Mouse (Mus musculus): ENCODE results near the gene Gas2l1. TPM values are rescaled to one million over a fixed set of nuclear protein-coding genes. Genes with fewer than 3 reads are reported as not detected.

The Gas2l1 gene
- polyA plus RNA-seq, 1 experiment from 2014 or later: 26.0 TPM

- H3K4me2 ChIP-seq: no peak overlapping the region
- H3K9ac ChIP-seq (replicated peaks): no peak overlapping the region
- WGBS: 89% methylated on average over 8 of the region's 8 CpGs
- no peak overlapping the region for H3K27ac ChIP-seq (replicated peaks)
- H3K4me3 ChIP-seq (replicated peaks): no peak overlapping the region
- H3K27me3 ChIP-seq (replicated peaks): no peaks in the 10 kb centered on the region
- no peaks in the 10 kb centered on the region for H3K9me3 ChIP-seq (replicated peaks)
- no peaks in the 10 kb centered on the region for H3K4me1 ChIP-seq
- H3K36me3 ChIP-seq: peaks cover 96% of the 10 kb centered on the region
- no peak for ATAC-seq (ENCODE audit: low FRiP score)
Measured at GRCm38 (mm10) chr11:5037146-5037854, 27.8 kb downstream of the Gas2l1 start.

GRCm38 (mm10) chr11:5035421-5035820 is 29.7 kb downstream of the Gas2l1 start:
- Histone ChIP-seq H3K9ac (replicated peaks) (no peak overlapping the region), H3K27me3 (replicated peaks) (no peaks in the 10 kb centered on the region), H3K4me2 (no peak overlapping the region), H3K36me3 (peaks cover 96% of the 10 kb centered on the region), H3K4me1 (no peaks in the 10 kb centered on the region), H3K4me3 (replicated peaks) (no peak overlapping the region), H3K9me3 (replicated peaks) (no peaks in the 10 kb centered on the region), H3K27ac (replicated peaks) (no peak overlapping the region)
- no peak for ATAC-seq (ENCODE audit: low FRiP score)
- WGBS: 79% methylated on average over 4 of the region's 4 CpGs

GRCm38 (mm10) chr11:5033136-5033535 is 32.0 kb downstream of the Gas2l1 start:
- Histone ChIP-seq H3K9me3 (replicated peaks) (no peaks in the 10 kb centered on the region), H3K9ac (replicated peaks) (no peak overlapping the region), H3K4me1 (no peaks in the 10 kb centered on the region), H3K27ac (replicated peaks) (no peak overlapping the region), H3K4me3 (replicated peaks) (no peak overlapping the region), H3K27me3 (replicated peaks) (no peaks in the 10 kb centered on the region), H3K36me3 (peaks cover 96% of the 10 kb centered on the region), H3K4me2 (no peak overlapping the region)
- no peak for ATAC-seq (ENCODE audit: low FRiP score)
- WGBS: 89% methylated on average over 3 of the region's 3 CpGs

- peaks cover 96% of the 10 kb centered on the region for H3K36me3 ChIP-seq
- H3K4me3 ChIP-seq (replicated peaks): no peak overlapping the region
- H3K27me3 ChIP-seq (replicated peaks): no peaks in the 10 kb centered on the region
- H3K4me1 ChIP-seq: no peaks in the 10 kb centered on the region
- ATAC-seq (ENCODE audit: low FRiP score): no peak
- WGBS: 93% methylated on average over 10 of the region's 10 CpGs
- H3K9ac ChIP-seq (replicated peaks): no peak overlapping the region
- no peaks in the 10 kb centered on the region for H3K9me3 ChIP-seq (replicated peaks)
- no peak overlapping the region for H3K27ac ChIP-seq (replicated peaks)
- no peak overlapping the region for H3K4me2 ChIP-seq
Measured at GRCm38 (mm10) chr11:5032706-5033105, 32.4 kb downstream of the Gas2l1 start.

- H3K27ac ChIP-seq (replicated peaks): no peak overlapping the region
- no peaks in the 10 kb centered on the region for H3K4me1 ChIP-seq
- H3K4me2 ChIP-seq: no peak overlapping the region
- H3K27me3 ChIP-seq (replicated peaks): no peaks in the 10 kb centered on the region
- H3K9me3 ChIP-seq (replicated peaks): no peaks in the 10 kb centered on the region
- H3K4me3 ChIP-seq (replicated peaks): no peak overlapping the region
- no peak for ATAC-seq (ENCODE audit: low FRiP score)
- H3K36me3 ChIP-seq: peaks cover 95% of the 10 kb centered on the region
- no peak overlapping the region for H3K9ac ChIP-seq (replicated peaks)
- WGBS: 93% methylated on average over 7 of the region's 7 CpGs
Measured at GRCm38 (mm10) chr11:5028228-5028627, 36.9 kb downstream of the Gas2l1 start.

- peaks cover 83% of the 10 kb centered on the region for H3K36me3 ChIP-seq
- no peak overlapping the region for H3K27ac ChIP-seq (replicated peaks)
- WGBS: 97% methylated on average over 1 of the region's 1 CpGs
- H3K4me1 ChIP-seq: no peaks in the 10 kb centered on the region
- no peaks in the 10 kb centered on the region for H3K9me3 ChIP-seq (replicated peaks)
- no peaks in the 10 kb centered on the region for H3K27me3 ChIP-seq (replicated peaks)
- no peak overlapping the region for H3K4me2 ChIP-seq
- no peak overlapping the region for H3K9ac ChIP-seq (replicated peaks)
- no peak for ATAC-seq (ENCODE audit: low FRiP score)
- no peak overlapping the region for H3K4me3 ChIP-seq (replicated peaks)
Measured at GRCm38 (mm10) chr11:5025108-5025507, 40.0 kb downstream of the Gas2l1 start.

GRCm38 (mm10) chr11:5017506-5017905 is 47.6 kb downstream of the Gas2l1 start:
- Histone ChIP-seq H3K4me3 (replicated peaks) (no peak overlapping the region), H3K36me3 (peaks cover 78% of the 10 kb centered on the region), H3K4me1 (no peaks in the 10 kb centered on the region), H3K4me2 (no peak overlapping the region), H3K27me3 (replicated peaks) (no peaks in the 10 kb centered on the region), H3K9me3 (replicated peaks) (no peaks in the 10 kb centered on the region), H3K9ac (replicated peaks) (no peak overlapping the region), H3K27ac (replicated peaks) (no peak overlapping the region)
- ATAC-seq (ENCODE audit: low FRiP score): no peak
- 75% methylated on average over 6 of the region's 6 CpGs for WGBS

- H3K4me2 ChIP-seq: no peak overlapping the region
- no peak for ATAC-seq (ENCODE audit: low FRiP score)
- H3K9ac ChIP-seq (replicated peaks): no peak overlapping the region
- H3K27me3 ChIP-seq (replicated peaks): no peaks in the 10 kb centered on the region
- no peak overlapping the region for H3K27ac ChIP-seq (replicated peaks)
- H3K9me3 ChIP-seq (replicated peaks): no peaks in the 10 kb centered on the region
- H3K4me1 ChIP-seq: no peaks in the 10 kb centered on the region
- peaks cover 83% of the 10 kb centered on the region for H3K36me3 ChIP-seq
- no peak overlapping the region for H3K4me3 ChIP-seq (replicated peaks)
- 89% methylated on average over 5 of the region's 5 CpGs for WGBS
Measured at GRCm38 (mm10) chr11:5016286-5016685, 48.8 kb downstream of the Gas2l1 start.

- WGBS: 72% methylated on average over 2 of the region's 2 CpGs
- H3K27me3 ChIP-seq (replicated peaks): no peaks in the 10 kb centered on the region
- H3K4me1 ChIP-seq: no peaks in the 10 kb centered on the region
- no peak overlapping the region for H3K4me2 ChIP-seq
- no peak for ATAC-seq (ENCODE audit: low FRiP score)
- no peak overlapping the region for H3K4me3 ChIP-seq (replicated peaks)
- no peaks in the 10 kb centered on the region for H3K9me3 ChIP-seq (replicated peaks)
- no peak overlapping the region for H3K27ac ChIP-seq (replicated peaks)
- peaks cover 83% of the 10 kb centered on the region for H3K36me3 ChIP-seq
- H3K9ac ChIP-seq (replicated peaks): no peak overlapping the region
Measured at GRCm38 (mm10) chr11:5015720-5016119, 49.4 kb downstream of the Gas2l1 start.

GRCm38 (mm10) chr11:5012213-5012715 is 52.9 kb downstream of the Gas2l1 start:
- Histone ChIP-seq H3K4me2 (no peak overlapping the region), H3K9ac (replicated peaks) (no peak overlapping the region), H3K4me1 (no peaks in the 10 kb centered on the region), H3K36me3 (peaks cover 69% of the 10 kb centered on the region), H3K27ac (replicated peaks) (no peak overlapping the region), H3K27me3 (replicated peaks) (no peaks in the 10 kb centered on the region), H3K9me3 (replicated peaks) (no peaks in the 10 kb centered on the region), H3K4me3 (replicated peaks) (no peak overlapping the region)
- WGBS: 91% methylated on average over 5 of the region's 5 CpGs
- no peak for ATAC-seq (ENCODE audit: low FRiP score)

GRCm38 (mm10) chr11:5011480-5011879 is 53.6 kb downstream of the Gas2l1 start:
- no peak overlapping the region for H3K4me3 ChIP-seq (replicated peaks)
- no peaks in the 10 kb centered on the region for H3K27me3 ChIP-seq (replicated peaks)
- no peaks in the 10 kb centered on the region for H3K9me3 ChIP-seq (replicated peaks)
- peaks cover 63% of the 10 kb centered on the region for H3K36me3 ChIP-seq
- H3K4me1 ChIP-seq: no peaks in the 10 kb centered on the region
- no peak overlapping the region for H3K27ac ChIP-seq (replicated peaks)
- ATAC-seq (ENCODE audit: low FRiP score): no peak
- H3K9ac ChIP-seq (replicated peaks): no peak overlapping the region
- no peak overlapping the region for H3K4me2 ChIP-seq
- WGBS: 92% methylated on average over 1 of the region's 1 CpGs

GRCm38 (mm10) chr11:5010205-5010604 is 54.9 kb downstream of the Gas2l1 start:
- no peak overlapping the region for H3K4me3 ChIP-seq (replicated peaks)
- no peaks in the 10 kb centered on the region for H3K9me3 ChIP-seq (replicated peaks)
- H3K27me3 ChIP-seq (replicated peaks): no peaks in the 10 kb centered on the region
- peaks cover 51% of the 10 kb centered on the region for H3K36me3 ChIP-seq
- no peak overlapping the region for H3K27ac ChIP-seq (replicated peaks)
- H3K4me1 ChIP-seq: no peaks in the 10 kb centered on the region
- H3K9ac ChIP-seq (replicated peaks): no peak overlapping the region
- no peak overlapping the region for H3K4me2 ChIP-seq
- 95% methylated on average over 1 of the region's 1 CpGs for WGBS
- no peak for ATAC-seq (ENCODE audit: low FRiP score)

Data from neural tube, embryonic 15.5 days (tissue).